Mouse (Mus musculus): ENCODE measurements at regions not wholly inside any gene's neighbourhood (a gene's known extent, or its start where the extent isn't known, plus 50 kb on each side); places are given as distances from the start of the nearest gene placed in this dataset.

GRCm38 (mm10) chr3:121618561-121618960 is 52.0 kb upstream of the 4930432M17Rik start:
- Histone ChIP-seq H3K27ac (ENCODE audit: low read depth) (no peak overlapping the region), H3K27me3 (ENCODE audit: insufficient read depth, low read length) (no peaks in the 10 kb centered on the region), H3K36me3 (ENCODE audit: insufficient read depth) (no peaks in the 10 kb centered on the region), H3K9ac (no peak overlapping the region), H3K9me3 (ENCODE audit: low read depth, low read length) (no peaks in the 10 kb centered on the region), H3K4me1 (ENCODE audit: insufficient read depth) (no peaks in the 10 kb centered on the region), H3K4me2 (no peak overlapping the region), H3K4me3 (ENCODE audit: low read depth, low read length) (no peak overlapping the region)
- 38% methylated on average over 2 of the region's 2 CpGs for WGBS
- ATAC-seq (ENCODE audit: insufficient read depth) = no peak
- no peak for DNase-seq
- no peak for TF ChIP-seq CTCF (IDR thresholded peaks at IDR 0.05; ENCODE audit: low read depth)

- H3K9me3 ChIP-seq (ENCODE audit: low read depth, low read length) = no peaks in the 10 kb centered on the region
- peak overlapping the region; percentile 32; the same call in 1 of the 2 replicates for H3K27ac ChIP-seq (ENCODE audit: low read depth)
- no peaks in the 10 kb centered on the region for H3K4me1 ChIP-seq (ENCODE audit: insufficient read depth)
- no peak overlapping the region for H3K4me2 ChIP-seq
- DNase-seq = no peak
- 71% methylated on average over 2 of the region's 2 CpGs for WGBS
- H3K4me3 ChIP-seq (ENCODE audit: low read depth, low read length) = no peak overlapping the region
- no peaks in the 10 kb centered on the region for H3K36me3 ChIP-seq (ENCODE audit: insufficient read depth)
- ATAC-seq (ENCODE audit: insufficient read depth) = no peak
- no peak for TF ChIP-seq CTCF (IDR thresholded peaks at IDR 0.05; ENCODE audit: low read depth)
- H3K27me3 ChIP-seq (ENCODE audit: insufficient read depth, low read length) = no peaks in the 10 kb centered on the region
- H3K9ac ChIP-seq = no peak overlapping the region
Observed at GRCm38 (mm10) chr3:121618161-121618560, 52.4 kb upstream of the 4930432M17Rik start.

DNA sequence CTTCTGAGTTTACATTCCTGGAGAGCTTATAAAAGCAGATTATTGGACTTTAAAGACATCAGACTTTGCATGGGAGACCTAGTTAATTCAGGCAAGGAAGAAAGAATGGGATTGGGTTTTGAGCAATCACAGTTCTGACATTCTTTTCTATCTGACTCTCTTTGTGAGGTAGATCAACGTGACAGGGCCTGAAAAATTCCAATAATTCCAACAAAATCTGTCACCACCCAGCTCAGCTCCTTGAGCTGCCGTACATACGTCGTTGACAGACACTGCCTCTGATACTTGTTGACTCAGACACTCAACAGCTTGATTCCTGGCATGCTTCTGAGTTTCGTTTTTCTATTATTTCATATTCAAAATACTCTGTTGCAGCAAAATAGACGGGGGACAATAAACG is 53.2 kb upstream of the 4930432M17Rik start:
- Histone ChIP-seq H3K9ac (no peak overlapping the region), H3K4me2 (no peak overlapping the region), H3K27ac (ENCODE audit: low read depth) (no peak overlapping the region), H3K9me3 (ENCODE audit: low read depth, low read length) (no peaks in the 10 kb centered on the region), H3K4me3 (ENCODE audit: low read depth, low read length) (no peak overlapping the region), H3K27me3 (ENCODE audit: insufficient read depth, low read length) (no peaks in the 10 kb centered on the region), H3K4me1 (ENCODE audit: insufficient read depth) (no peaks in the 10 kb centered on the region), H3K36me3 (ENCODE audit: insufficient read depth) (no peaks in the 10 kb centered on the region)
- peak; percentile 69 for ATAC-seq (ENCODE audit: insufficient read depth)
- no peak for TF ChIP-seq CTCF (IDR thresholded peaks at IDR 0.05; ENCODE audit: low read depth)
- WGBS = 27% methylated on average over 7 of the region's 7 CpGs
- peak; percentile 59 for DNase-seq

DNA sequence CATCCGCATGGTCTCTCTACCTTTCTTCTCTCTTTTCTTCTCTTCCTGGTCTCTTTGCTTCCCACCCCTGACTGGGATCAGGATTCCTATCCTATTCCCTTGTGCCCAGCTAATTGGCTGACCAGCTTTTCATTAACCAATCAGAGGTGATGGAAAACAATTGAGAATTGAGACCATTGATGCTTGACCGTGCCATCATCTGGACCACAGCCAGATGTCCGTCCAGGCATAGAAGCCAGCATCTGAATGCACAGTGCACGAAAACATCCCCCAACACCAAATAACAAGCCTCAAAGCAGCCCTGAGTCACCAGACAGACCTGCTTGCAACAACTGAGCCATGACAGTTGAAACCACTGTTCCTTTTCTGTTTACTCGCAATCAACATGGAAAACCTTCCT is 54.5 kb upstream of the 4930432M17Rik start:
- Histone ChIP-seq H3K9ac (no peak overlapping the region), H3K4me2 (no peak overlapping the region), H3K4me3 (ENCODE audit: low read depth, low read length) (no peak overlapping the region), H3K4me1 (ENCODE audit: insufficient read depth) (no peaks in the 10 kb centered on the region), H3K36me3 (ENCODE audit: insufficient read depth) (no peaks in the 10 kb centered on the region), H3K9me3 (ENCODE audit: low read depth, low read length) (no peaks in the 10 kb centered on the region), H3K27me3 (ENCODE audit: insufficient read depth, low read length) (no peaks in the 10 kb centered on the region), H3K27ac (ENCODE audit: low read depth) (no peak overlapping the region)
- ATAC-seq (ENCODE audit: insufficient read depth) (no peak), DNase-seq (no peak)
- 91% methylated on average over 5 of the region's 5 CpGs for WGBS
- no peak for TF ChIP-seq CTCF (IDR thresholded peaks at IDR 0.05; ENCODE audit: low read depth)

DNA sequence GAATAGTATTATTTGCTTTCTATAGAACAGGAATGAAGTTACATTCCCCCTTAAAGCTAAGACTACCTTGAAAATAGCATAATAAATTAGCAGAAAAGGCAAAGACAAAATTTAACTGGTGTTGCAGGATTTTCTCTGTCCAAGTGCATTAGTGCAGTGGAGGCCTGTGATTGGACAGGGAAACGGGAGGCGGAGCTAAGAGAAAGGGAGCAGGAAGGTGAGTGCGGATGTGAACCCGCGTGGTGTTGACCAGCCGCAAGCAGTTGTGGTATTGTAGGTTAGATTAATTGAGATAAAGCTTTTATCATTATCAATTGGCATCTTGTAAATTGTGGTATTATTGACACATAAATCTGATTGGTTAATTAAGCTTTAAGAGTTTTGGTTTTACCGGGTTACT is 55.8 kb upstream of the 4930432M17Rik start:
- no peak for DNase-seq
- no peaks in the 10 kb centered on the region for H3K9me3 ChIP-seq (ENCODE audit: low read depth, low read length)
- H3K36me3 ChIP-seq (ENCODE audit: insufficient read depth) = no peaks in the 10 kb centered on the region
- 75% methylated on average over 7 of the region's 7 CpGs for WGBS
- no peak overlapping the region for H3K27ac ChIP-seq (ENCODE audit: low read depth)
- H3K27me3 ChIP-seq (ENCODE audit: insufficient read depth, low read length) = no peaks in the 10 kb centered on the region
- H3K4me1 ChIP-seq (ENCODE audit: insufficient read depth) = no peaks in the 10 kb centered on the region
- no peak overlapping the region for H3K4me3 ChIP-seq (ENCODE audit: low read depth, low read length)
- no peak for ATAC-seq (ENCODE audit: insufficient read depth)
- H3K4me2 ChIP-seq = no peak overlapping the region
- no peak for TF ChIP-seq CTCF (IDR thresholded peaks at IDR 0.05; ENCODE audit: low read depth)
- no peak overlapping the region for H3K9ac ChIP-seq

DNA sequence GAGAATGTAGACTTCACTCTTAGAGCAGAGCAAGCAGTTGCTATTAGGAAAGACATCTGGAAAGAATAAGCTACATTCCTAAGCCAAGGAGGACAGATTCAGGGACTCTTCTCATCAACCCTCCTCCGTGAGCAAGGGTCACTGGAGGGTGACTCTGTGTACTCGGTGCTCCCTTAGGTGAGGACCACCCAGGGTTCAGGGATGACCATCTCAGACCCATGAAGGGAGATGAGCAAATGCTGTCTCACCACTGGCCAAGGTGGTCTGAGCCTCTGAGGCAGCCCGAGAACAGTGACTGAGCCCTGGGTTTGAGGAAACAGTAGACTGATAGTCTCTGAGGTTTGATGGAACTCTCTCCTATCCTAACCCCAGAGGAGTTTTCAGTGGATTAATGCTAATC is 57.3 kb upstream of the 4930432M17Rik start:
- WGBS = 50% methylated on average over 3 of the region's 3 CpGs
- H3K27ac ChIP-seq (ENCODE audit: low read depth) = no peak overlapping the region
- ATAC-seq (ENCODE audit: insufficient read depth) = no peak

GRCm38 (mm10) chr3:121609845-121610244 is 60.7 kb upstream of the 4930432M17Rik start:
- no peak for TF ChIP-seq CTCF (IDR thresholded peaks at IDR 0.05; ENCODE audit: low read depth)
- Histone ChIP-seq H3K9me3 (ENCODE audit: low read depth, low read length) (no peaks in the 10 kb centered on the region), H3K4me3 (ENCODE audit: low read depth, low read length) (no peak overlapping the region), H3K27ac (ENCODE audit: low read depth) (no peak overlapping the region), H3K27me3 (ENCODE audit: insufficient read depth, low read length) (no peaks in the 10 kb centered on the region), H3K4me1 (ENCODE audit: insufficient read depth) (0 out of 2 replicates have a peak, but pooled peaks cover 2% of the 10 kb centered on the region), H3K36me3 (ENCODE audit: insufficient read depth) (no peaks in the 10 kb centered on the region), H3K9ac (no peak overlapping the region), H3K4me2 (no peak overlapping the region)
- ATAC-seq (ENCODE audit: insufficient read depth) (no peak), DNase-seq (no peak)
- WGBS = 63% methylated on average over 7 of the region's 7 CpGs

More for the DNA sequence above, 57.3 kb upstream of the 4930432M17Rik start:
- Histone ChIP-seq H3K4me2 (no peak overlapping the region), H3K36me3 (ENCODE audit: insufficient read depth) (no peaks in the 10 kb centered on the region), H3K4me3 (ENCODE audit: low read depth, low read length) (no peak overlapping the region), H3K9ac (no peak overlapping the region), H3K9me3 (ENCODE audit: low read depth, low read length) (no peaks in the 10 kb centered on the region), H3K27me3 (ENCODE audit: insufficient read depth, low read length) (no peaks in the 10 kb centered on the region), H3K4me1 (ENCODE audit: insufficient read depth) (no peaks in the 10 kb centered on the region)
- TF ChIP-seq CTCF (IDR thresholded peaks at IDR 0.05; ENCODE audit: low read depth) = no peak
- no peak for DNase-seq

GRCm38 (mm10) chr3:121609090-121609489 is 61.5 kb upstream of the 4930432M17Rik start:
- H3K27ac ChIP-seq (ENCODE audit: low read depth) = no peak overlapping the region
- no peak overlapping the region for H3K9ac ChIP-seq
- no peaks in the 10 kb centered on the region for H3K27me3 ChIP-seq (ENCODE audit: insufficient read depth, low read length)
- no peak overlapping the region for H3K4me3 ChIP-seq (ENCODE audit: low read depth, low read length)
- no peaks in the 10 kb centered on the region for H3K9me3 ChIP-seq (ENCODE audit: low read depth, low read length)
- no peaks in the 10 kb centered on the region for H3K36me3 ChIP-seq (ENCODE audit: insufficient read depth)
- no peak for TF ChIP-seq CTCF (IDR thresholded peaks at IDR 0.05; ENCODE audit: low read depth)
- 48% methylated on average over 7 of the region's 7 CpGs for WGBS
- DNase-seq = no peak
- H3K4me1 ChIP-seq (ENCODE audit: insufficient read depth) = peaks cover 9% of the 10 kb centered on the region
- no peak overlapping the region for H3K4me2 ChIP-seq
- no peak for ATAC-seq (ENCODE audit: insufficient read depth)
